Mouse (Mus musculus): ENCODE data around the gene Rab40b. TPM values are rescaled to one million over a fixed set of nuclear protein-coding genes. Genes with fewer than 3 reads are reported as not detected.

Rab40b gene
- total and polyA plus RNA-seq, 3 experiments = not detected

GRCm38 (mm10) chr11:121306608-121307007 lies 81.4 kb downstream of the Rab40b start:
- dilution Hi-C loops (cut with MboI; ENCODE audit: extremely low pct_ligation_motif_present, extremely low pct_unique_long_range_greater_than_20kb, low sequenced_read_pairs) (no loop called here), in situ Hi-C loops (cut with MboI; ENCODE audit: low pct_ligation_motif_present, low pct_unique_long_range_greater_than_20kb, low sequenced_read_pairs) (no loop called here)
- H3K4me3 ChIP-seq (replicated peaks in 1 of 3; ENCODE audit: low read depth in 2 of 3, low read length in 2 of 3, poor library complexity in 1 of 3) = no peak overlapping the region
- H3K27ac ChIP-seq (ENCODE audit: insufficient read depth, low read depth) = no peak overlapping the region
- H3K4me1 ChIP-seq (ENCODE audit: control insufficient read depth in 1 of 2, insufficient read depth in 2 of 2) = no peaks in the 10 kb centered on the region
- H3K9me3 ChIP-seq (replicated peaks; ENCODE audit: low read length) = peaks cover 7% of the 10 kb centered on the region
- no peak overlapping the region for H3K4me2 ChIP-seq (ENCODE audit: insufficient read depth, low read depth, poor library complexity, severe bottlenecking)
- H3K79me2 ChIP-seq (replicated peaks; ENCODE audit: control insufficient read depth, extremely low read depth, insufficient read depth, poor library complexity, severe bottlenecking) = no peaks in the 10 kb centered on the region
- no peaks in the 10 kb centered on the region for H3K27me3 ChIP-seq (replicated peaks)
- H3K9ac ChIP-seq (ENCODE audit: insufficient read depth, low read depth) = no peak overlapping the region
- H3K36me3 ChIP-seq (replicated peaks in 1 of 2; ENCODE audit: control insufficient read depth in 1 of 2, insufficient read depth in 1 of 2, low read length in 1 of 2) = peaks cover 70 to 78% of the 10 kb centered on the region in 2 experiments
- TF ChIP-seq PAX5 (IDR thresholded peaks at IDR 0.05; ENCODE audit: low read length) (no peak), ZMIZ1 (IDR thresholded peaks at IDR 0.05; ENCODE audit: low read depth, low read length) (no peak), ZKSCAN1 (IDR thresholded peaks at IDR 0.05; ENCODE audit: borderline replicate concordance, low read depth, low read length) (no peak), USF2 (conservative IDR thresholded peaks at IDR 0.05; ENCODE audit: low read depth, low read length) (no peak), MAFK (IDR thresholded peaks at IDR 0.05; ENCODE audit: insufficient replicate concordance, low read length) (no peak)
- no peak for DNase-seq (ENCODE audit: extremely low read depth)

Other genes with a start within 250 kb of the Rab40b start
- gene Tex19.1, start 242.1 kb downstream of the Rab40b start, total RNA-seq (2012; rRNA removed) = 0.21 TPM in 1 of 2 replicates, not detected in the other
- gene Tex19.1, start 242.1 kb downstream of the Rab40b start, total RNA-seq (2014; rRNA removed) = 0.51 and 0.95 TPM in 2 replicates
- 0.35 and 0.57 TPM in 2 replicates for gene Tex19.1, start 242.1 kb downstream of the Rab40b start, polyA plus RNA-seq (2012; ENCODE audit: insufficient read length, low read depth)
- gene Uts2r, start 228.0 kb downstream of the Rab40b start, total RNA-seq (2012; rRNA removed) = not detected in 2 replicates
- not detected in 2 replicates for gene Uts2r, start 228.0 kb downstream of the Rab40b start, total RNA-seq (2014; rRNA removed)
- not detected in 2 replicates for gene Uts2r, start 228.0 kb downstream of the Rab40b start, polyA plus RNA-seq (2012; ENCODE audit: insufficient read length, low read depth)
- 9.1 and 10.6 TPM in 2 replicates for gene Hexdc, start 183.8 kb downstream of the Rab40b start, total RNA-seq (2012; rRNA removed)
- 10.5 and 11.6 TPM in 2 replicates for gene Hexdc, start 183.8 kb downstream of the Rab40b start, total RNA-seq (2014; rRNA removed)
- 8.8 and 12.0 TPM in 2 replicates for gene Hexdc, start 183.8 kb downstream of the Rab40b start, polyA plus RNA-seq (2012; ENCODE audit: insufficient read length, low read depth)
- 16.4 and 19.0 TPM in 2 replicates for gene Ogfod3, start 183.5 kb downstream of the Rab40b start, total RNA-seq (2012; rRNA removed)
- 10.3 and 13.7 TPM in 2 replicates for gene Ogfod3, start 183.5 kb downstream of the Rab40b start, total RNA-seq (2014; rRNA removed)
- gene Ogfod3, start 183.5 kb downstream of the Rab40b start, polyA plus RNA-seq (2012; ENCODE audit: insufficient read length, low read depth) = 18.4 and 24.6 TPM in 2 replicates
- 50.0 and 51.6 TPM in 2 replicates for gene Cybc1, start 158.9 kb downstream of the Rab40b start, total RNA-seq (2012; rRNA removed)
- gene Cybc1, start 158.9 kb downstream of the Rab40b start, total RNA-seq (2014; rRNA removed) = 60.3 and 60.9 TPM in 2 replicates
- gene Cybc1, start 158.9 kb downstream of the Rab40b start, polyA plus RNA-seq (2012; ENCODE audit: insufficient read length, low read depth) = 52.9 and 57.4 TPM in 2 replicates
- gene Narf, start 151.0 kb downstream of the Rab40b start, total RNA-seq (2012; rRNA removed) = 15.6 and 26.2 TPM in 2 replicates
- gene Narf, start 151.0 kb downstream of the Rab40b start, total RNA-seq (2014; rRNA removed) = 29.9 and 32.1 TPM in 2 replicates
- 11.7 and 12.3 TPM in 2 replicates for gene Narf, start 151.0 kb downstream of the Rab40b start, polyA plus RNA-seq (2012; ENCODE audit: insufficient read length, low read depth)
- 42.6 and 44.3 TPM in 2 replicates for gene Foxk2, start 128.3 kb downstream of the Rab40b start, total RNA-seq (2012; rRNA removed)
- 25.0 and 26.9 TPM in 2 replicates for gene Foxk2, start 128.3 kb downstream of the Rab40b start, total RNA-seq (2014; rRNA removed)
- 32.4 and 41.2 TPM in 2 replicates for gene Foxk2, start 128.3 kb downstream of the Rab40b start, polyA plus RNA-seq (2012; ENCODE audit: insufficient read length, low read depth)
- 27.0 and 32.1 TPM in 2 replicates for gene Wdr45b, start 33.8 kb downstream of the Rab40b start, total RNA-seq (2012; rRNA removed)
- gene Wdr45b, start 33.8 kb downstream of the Rab40b start, total RNA-seq (2014; rRNA removed) = 49.9 and 53.0 TPM in 2 replicates
- 43.3 and 47.5 TPM in 2 replicates for gene Wdr45b, start 33.8 kb downstream of the Rab40b start, polyA plus RNA-seq (2012; ENCODE audit: insufficient read length, low read depth)
- gene Fn3krp, start 33.1 kb upstream of the Rab40b start, total RNA-seq (2012; rRNA removed) = 9.8 and 11.2 TPM in 2 replicates
- gene Fn3krp, start 33.1 kb upstream of the Rab40b start, total RNA-seq (2014; rRNA removed) = 9.7 and 11.2 TPM in 2 replicates
- 3.6 and 3.8 TPM in 2 replicates for gene Fn3krp, start 33.1 kb upstream of the Rab40b start, polyA plus RNA-seq (2012; ENCODE audit: insufficient read length, low read depth)
- 0.04 TPM in 1 of 2 replicates, not detected in the other for gene Fn3k, start 46.7 kb upstream of the Rab40b start, total RNA-seq (2012; rRNA removed)
- gene Fn3k, start 46.7 kb upstream of the Rab40b start, total RNA-seq (2014; rRNA removed) = not detected in 2 replicates
- not detected in 2 replicates for gene Fn3k, start 46.7 kb upstream of the Rab40b start, polyA plus RNA-seq (2012; ENCODE audit: insufficient read length, low read depth)
- gene Tbcd, start 63.7 kb upstream of the Rab40b start, total RNA-seq (2012; rRNA removed) = 85.6 and 86.7 TPM in 2 replicates
- 57.7 and 62.1 TPM in 2 replicates for gene Tbcd, start 63.7 kb upstream of the Rab40b start, total RNA-seq (2014; rRNA removed)
- gene Tbcd, start 63.7 kb upstream of the Rab40b start, polyA plus RNA-seq (2012; ENCODE audit: insufficient read length, low read depth) = 70.4 and 73.3 TPM in 2 replicates
- 0.34 and 0.38 TPM in 2 replicates for gene Zfp750, start 131.1 kb upstream of the Rab40b start, total RNA-seq (2012; rRNA removed)
- gene Zfp750, start 131.1 kb upstream of the Rab40b start, total RNA-seq (2014; rRNA removed) = 0.11 and 0.14 TPM in 2 replicates
- gene Zfp750, start 131.1 kb upstream of the Rab40b start, polyA plus RNA-seq (2012; ENCODE audit: insufficient read length, low read depth) = 0.33 and 0.54 TPM in 2 replicates